Mouse (Mus musculus) heart, adult 10 weeks (tissue): ENCODE results near the gene Dhx38. TPM values are rescaled to one million over a fixed set of nuclear protein-coding genes. Genes with fewer than 3 reads are reported as not detected.

ENCODE experiments used
- polyA plus RNA-seq: library from polyadenylated mRNA; stranded (reverse); fragments of 350-450 nt; fragmentation: Illumina TruSeq; extraction: RNeasy Lipid Tissue Mini Kit (QIAGEN cat#74804); gene quantifications from one replicate; pipeline ENCODE4 v1.2.3, GENCODE M21; 2014; ENCODE audit warnings: low read depth, low replicate concordance

Gene Dhx38
- polyA plus RNA-seq = 11.7 TPM

DNA sequence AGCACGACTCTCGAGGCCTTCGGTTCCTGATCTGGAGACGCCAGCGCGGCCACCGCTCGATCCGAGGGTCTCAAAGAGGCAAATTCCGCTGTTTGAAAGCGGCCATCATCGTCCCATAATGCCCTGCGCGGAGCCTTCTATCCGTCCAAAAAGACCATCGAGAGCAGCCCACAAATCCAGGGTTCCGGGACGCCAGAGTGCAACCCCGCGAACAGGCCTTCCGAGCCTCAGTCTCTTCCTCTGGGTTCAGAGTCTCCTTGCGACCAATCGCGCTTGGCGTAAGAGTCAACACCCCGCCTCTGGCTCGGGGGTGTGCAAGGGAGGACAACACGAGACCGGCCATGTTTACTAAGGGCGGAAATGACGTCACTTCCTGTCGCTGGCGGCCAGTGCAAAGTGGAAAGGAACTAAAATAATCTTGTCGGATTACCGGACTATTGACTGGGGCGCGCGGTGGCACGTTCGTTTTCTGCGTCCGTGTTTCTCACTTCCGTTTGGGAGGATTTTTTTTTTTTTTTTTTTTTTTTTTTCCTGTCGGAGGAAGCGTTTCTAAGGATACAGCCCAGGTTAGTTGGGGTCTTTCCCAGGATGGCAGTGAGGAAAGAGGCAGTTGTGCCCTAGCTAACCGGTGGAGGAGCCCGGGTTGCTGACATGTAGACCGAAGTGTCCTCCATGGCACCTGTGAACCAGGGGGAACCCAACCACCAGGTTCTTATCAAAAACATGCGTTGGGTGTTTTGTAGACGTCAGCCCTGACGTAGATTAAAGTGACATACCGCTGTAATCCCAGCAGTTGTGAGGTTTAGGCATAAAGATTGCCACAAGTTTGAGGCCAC, at the start of gene Dhx38, which contains the start of gene Txnl4b:
Gene Dhx38, minus strand, starts transcription at position 364 of the 836 bp plus-strand sequence.
Gene Txnl4b, plus strand, starts transcription at position 395 of the 836 bp plus-strand sequence.

DNA sequence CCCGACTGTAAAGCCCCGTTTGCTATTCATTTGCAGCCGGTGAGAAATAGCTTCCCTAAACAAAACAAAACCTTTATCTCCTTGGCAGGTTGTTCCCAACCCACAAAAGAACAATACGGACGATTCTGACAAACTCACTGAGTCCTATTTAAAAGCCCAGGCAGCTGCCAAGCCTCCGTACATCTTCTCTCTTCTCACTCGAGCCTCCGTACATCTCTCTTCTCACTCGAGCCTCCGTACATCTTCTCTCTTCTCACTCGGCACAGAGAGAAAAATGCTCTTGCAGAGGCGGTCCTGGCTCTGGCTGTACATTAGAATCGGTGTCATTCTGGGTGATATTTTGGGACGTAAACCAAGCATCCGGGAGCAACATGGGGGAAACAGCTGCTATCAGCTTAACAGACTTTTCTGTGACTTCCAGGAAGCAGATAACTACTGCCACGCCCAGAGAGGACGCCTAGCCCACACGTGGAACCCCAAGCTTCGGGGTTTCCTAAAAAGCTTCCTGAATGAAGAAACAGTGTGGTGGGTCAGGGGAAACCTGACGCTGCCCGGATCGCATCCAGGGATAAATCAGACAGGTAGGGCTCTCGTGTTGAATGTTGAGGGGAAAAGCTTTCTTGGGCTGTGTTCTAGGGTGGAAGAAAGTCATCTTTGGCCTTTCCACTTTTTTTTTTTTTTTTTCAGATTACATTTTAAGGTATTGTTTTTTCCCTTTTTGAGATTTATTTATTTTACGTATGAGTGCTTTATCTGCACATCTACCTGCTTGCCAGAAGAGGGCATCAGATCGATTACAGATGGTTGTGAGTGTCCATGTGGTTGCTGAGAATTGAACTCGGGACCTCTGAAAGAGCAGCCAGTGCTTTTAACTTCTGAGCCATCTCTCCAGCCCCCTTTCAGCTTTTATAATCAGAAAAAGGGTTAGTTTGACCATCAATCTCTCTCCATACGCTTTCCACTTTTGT, 48.9 kb upstream of the Dhx38 start, which contains the start of gene Pkd1l3:
Gene Pkd1l3, plus strand, starts transcription at position 275 of the 968 bp plus-strand sequence.

DNA sequence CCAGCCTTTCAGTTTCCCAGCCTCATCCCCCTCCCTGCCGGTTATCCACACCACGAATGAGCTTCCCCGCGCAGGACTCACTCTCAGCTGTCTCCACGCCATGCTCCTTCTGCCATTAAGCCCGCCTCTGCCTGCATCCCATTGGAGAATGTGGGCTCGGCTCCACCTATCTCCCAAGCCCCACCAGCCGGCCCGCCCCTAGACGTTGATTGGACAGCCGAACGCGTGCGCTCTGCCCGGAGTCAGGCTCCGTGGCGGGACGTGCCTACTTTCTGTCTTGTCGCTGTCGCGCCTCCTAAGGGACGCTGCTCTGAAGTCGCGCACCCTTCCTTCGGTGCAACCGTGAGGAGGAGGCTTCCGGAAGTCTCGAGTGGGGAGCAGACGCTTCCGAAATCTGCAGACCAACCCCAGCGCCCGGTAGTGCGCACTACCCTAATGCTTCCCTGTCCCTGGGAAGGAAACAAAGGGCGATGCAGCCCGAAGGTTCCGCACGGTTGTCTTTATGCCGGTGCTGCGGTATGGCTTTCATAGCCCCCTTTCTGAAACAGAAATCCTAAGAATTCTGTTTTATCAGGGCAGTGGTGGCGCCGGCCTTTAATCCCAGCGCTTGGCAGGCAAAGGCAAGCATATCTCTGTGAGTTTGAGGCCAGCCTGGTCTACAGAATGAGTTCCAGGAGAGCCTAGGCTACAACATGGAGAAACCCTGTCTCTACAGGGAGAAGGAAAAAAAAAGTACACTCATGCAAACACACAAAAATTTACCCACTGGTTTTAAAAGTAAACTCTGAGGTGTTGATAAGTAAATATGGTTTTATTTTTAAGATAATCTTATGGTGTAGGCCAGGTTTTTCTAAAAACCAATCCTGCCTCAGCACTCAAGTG, 42.9 kb upstream of the Dhx38 start, which contains the start of gene Dhodh:
Gene Dhodh, minus strand, starts transcription at position 403 of the 882 bp plus-strand sequence.

DNA sequence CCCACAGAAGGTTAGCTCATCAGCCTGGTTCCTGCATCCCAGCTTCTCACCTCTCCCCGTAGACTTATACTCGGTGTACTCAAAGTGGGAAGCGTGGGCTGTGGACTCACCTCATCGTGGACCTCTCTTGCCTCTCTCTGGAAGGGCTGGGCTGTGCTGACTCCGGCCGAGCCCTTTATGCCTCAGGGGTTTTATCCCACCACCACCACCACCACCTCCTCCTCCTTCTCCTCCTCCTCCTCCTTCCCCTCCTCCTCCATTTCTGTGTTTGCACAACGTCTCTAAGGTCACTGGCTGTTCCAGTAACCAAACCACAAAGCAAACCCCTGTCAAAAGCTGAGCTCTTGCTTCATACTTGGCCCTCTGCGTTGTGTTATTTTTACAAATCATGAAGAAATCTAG, 13.2 kb upstream of the Dhx38 start, which contains the start of gene Hp:
Gene Hp, minus strand, starts transcription at position 273 of the 402 bp plus-strand sequence.

Other genes starting within 250 kb of the Dhx38 start
- not detected for gene Pmfbp1, start 71.8 kb downstream of the Dhx38 start, polyA plus RNA-seq
- 4.7 TPM for gene Txnl4b, start within 50 bp of the Dhx38 start, polyA plus RNA-seq
- gene Hp, start 13.3 kb upstream of the Dhx38 start, polyA plus RNA-seq = 15.0 TPM
- 18.7 TPM for gene Dhodh, start 42.8 kb upstream of the Dhx38 start, polyA plus RNA-seq
- not detected for gene Pkd1l3, start 48.7 kb upstream of the Dhx38 start, polyA plus RNA-seq
- 47.1 TPM for gene Ist1, start 127.4 kb upstream of the Dhx38 start, polyA plus RNA-seq
- 6.4 TPM for gene Zfp821, start 139.7 kb upstream of the Dhx38 start, polyA plus RNA-seq
- gene Atxn1l, start 171.9 kb upstream of the Dhx38 start, polyA plus RNA-seq = 9.3 TPM
- 37.3 TPM for gene Ap1g1, start 212.7 kb upstream of the Dhx38 start, polyA plus RNA-seq